Mouse (Mus musculus) adrenal gland, postnatal 4 days (tissue): ENCODE data around the gene Xpa. TPM values are rescaled to one million over a fixed set of nuclear protein-coding genes. Genes with fewer than 3 reads are reported as not detected.

ENCODE experiments used
- total RNA-seq, 2 experiments: library from RNA; stranded (reverse); gene quantifications; 2 replicates each; pipeline ENCODE4 v1.2.3; 2021

The Xpa gene
- total RNA-seq, 2 experiments from 2014 or later, result 32.8 to 39.2 TPM

Other genes starting within 250 kb of the Xpa start
- 10 to 100 TPM; 20.9 to 22.5 TPM for gene Tdrd7, start 231.0 kb downstream of the Xpa start, total RNA-seq
- gene Tmod1, start 157.4 kb downstream of the Xpa start, total RNA-seq, result 10 to 100 TPM; 10.4 to 10.6 TPM
- 10 to 100 TPM; 48.1 to 52.9 TPM for gene Ncbp1, start 57.7 kb downstream of the Xpa start, total RNA-seq
- gene Tstd2, start 57.6 kb downstream of the Xpa start, total RNA-seq, result 10 to 100 TPM; 31.4 to 38.5 TPM
- not detected for gene Foxe1, start 147.3 kb upstream of the Xpa start, total RNA-seq
- 1 to 10 TPM; 7.4 to 7.8 TPM for gene Trmo, start 193.1 kb upstream of the Xpa start, total RNA-seq
- gene Hemgn, start 217.2 kb upstream of the Xpa start, total RNA-seq, result 10 to 100 TPM in 1 of 2 experiments, 1 to 10 TPM in 1; 7.3 to 17.9 TPM